Mouse (Mus musculus) forebrain, embryonic 10.5 days (tissue): ENCODE data around the gene Wwtr1. TPM values are rescaled to one million over a fixed set of nuclear protein-coding genes. Genes with fewer than 3 reads are reported as not detected.

ENCODE experiments used
- DNase-seq: peaks from one replicate; pipeline ENCODE4 v3.0.0-alpha.2; 2017; ENCODE audit warnings: low spot score; ENCODE audit errors: extremely low spot score
- H3K27ac ChIP-seq: fragments of 300-500 bp; sonication (generic); 2 replicates; pipeline ENCODE4 v1.5.1; 2016; ENCODE audit warnings: mild to moderate bottlenecking
- H3K27me3 ChIP-seq: fragments of 300-500 bp; sonication (generic); 2 replicates; pipeline ENCODE4 v1.6.1; 2016; ENCODE audit warnings: mild to moderate bottlenecking; ENCODE audit not compliant: poor library complexity, severe bottlenecking
- H3K36me3 ChIP-seq: fragments of 300-500 bp; sonication (generic); replicated peaks from 2 replicates; pipeline ENCODE4 v1.6.1; 2016; ENCODE audit warnings: mild to moderate bottlenecking, moderate library complexity
- H3K4me1 ChIP-seq: fragments of 300-500 bp; sonication (generic); 2 replicates; pipeline ENCODE4 v1.6.1; 2016
- H3K4me3 ChIP-seq: fragments of 300-500 bp; sonication (generic); 2 replicates; pipeline ENCODE4 v1.5.1; 2016; ENCODE audit warnings: mild to moderate bottlenecking, moderate library complexity
- H3K9me3 ChIP-seq: fragments of 300-500 bp; sonication (generic); 2 replicates; pipeline ENCODE4 v1.6.1; 2016; ENCODE audit warnings: mild to moderate bottlenecking, moderate library complexity
- WGBS: fragments of 180-500 bp; shearing (Covaris S2); methylation state at CpG from one replicate; pipeline ENCODE4 v1.1.7; 2016; 5-methylcytosine and 5-hydroxymethylcytosine counted together
- polyA plus RNA-seq: library from polyadenylated mRNA; unstranded; fragments of >200 nt; fragmentation: Nextera tagmentation; extraction: Ambion mirVana; gene quantifications from 2 replicates; pipeline ENCODE4 v1.2.1, GENCODE M21; 2016

Gene Wwtr1
- polyA plus RNA-seq, 1 experiment from 2014 or later, result 11.3 TPM

DNA sequence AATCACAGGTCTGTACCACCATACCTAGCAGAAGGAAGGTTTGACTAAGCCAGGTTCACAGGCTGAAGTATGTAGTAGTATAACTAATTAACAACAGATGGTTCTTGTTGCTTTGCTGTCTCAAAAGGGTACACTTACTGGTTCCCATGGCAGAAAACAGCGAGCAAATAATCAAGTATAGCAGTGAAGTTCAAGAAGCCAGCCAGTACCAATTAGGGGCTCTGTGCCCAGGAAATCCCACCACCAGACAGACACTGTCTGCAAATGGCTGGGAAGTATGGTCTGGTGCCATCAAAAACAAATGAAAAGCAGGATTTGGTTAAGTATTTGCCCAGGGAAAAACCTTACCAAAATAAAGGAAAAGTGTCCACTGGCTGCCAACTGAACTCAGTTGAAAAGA, 44.9 kb downstream of the Wwtr1 start:
- H3K4me3 ChIP-seq, result no peak overlapping the region
- no peaks in the 10 kb centered on the region for H3K27me3 ChIP-seq
- 74% methylated on average over 1 of the region's 1 CpGs for WGBS
- H3K4me1 ChIP-seq, result peaks cover 4% of the 10 kb centered on the region
- no peak overlapping the region for H3K27ac ChIP-seq
- peaks cover 3% of the 10 kb centered on the region; the same call in 1 of the 2 replicates for H3K9me3 ChIP-seq
- DNase-seq, result no peak
- H3K36me3 ChIP-seq, result no peaks in the 10 kb centered on the region; the same call in 1 of the 2 replicates

DNA sequence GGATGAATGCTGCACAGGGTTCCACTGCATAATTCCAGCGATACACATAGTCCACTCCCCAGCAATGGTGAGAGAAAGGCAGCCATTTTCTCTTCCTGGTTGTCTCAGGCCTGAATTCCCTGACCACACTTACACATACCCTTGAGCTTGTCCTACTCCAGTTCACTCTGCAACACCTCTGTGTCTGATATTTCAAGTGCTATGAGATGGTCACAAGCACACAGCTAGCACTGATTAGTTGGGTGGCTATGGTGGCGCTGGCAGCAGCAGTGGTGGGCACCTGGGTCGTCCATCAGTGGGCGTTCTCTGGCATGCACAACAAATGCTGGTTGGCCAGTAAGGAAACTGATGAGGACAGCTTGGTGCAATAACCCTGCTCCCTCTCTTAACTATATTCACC, 45.5 kb downstream of the Wwtr1 start:
- Histone ChIP-seq H3K27ac (no peak overlapping the region), H3K9me3 (peaks cover 3% of the 10 kb centered on the region; the same call in 1 of the 2 replicates), H3K36me3 (peaks cover 2% of the 10 kb centered on the region; the same call in 1 of the 2 replicates), H3K27me3 (no peaks in the 10 kb centered on the region), H3K4me3 (no peak overlapping the region), H3K4me1 (no peaks in the 10 kb centered on the region)
- no peak for DNase-seq
- WGBS, result 94% methylated on average over 4 of the region's 4 CpGs

DNA sequence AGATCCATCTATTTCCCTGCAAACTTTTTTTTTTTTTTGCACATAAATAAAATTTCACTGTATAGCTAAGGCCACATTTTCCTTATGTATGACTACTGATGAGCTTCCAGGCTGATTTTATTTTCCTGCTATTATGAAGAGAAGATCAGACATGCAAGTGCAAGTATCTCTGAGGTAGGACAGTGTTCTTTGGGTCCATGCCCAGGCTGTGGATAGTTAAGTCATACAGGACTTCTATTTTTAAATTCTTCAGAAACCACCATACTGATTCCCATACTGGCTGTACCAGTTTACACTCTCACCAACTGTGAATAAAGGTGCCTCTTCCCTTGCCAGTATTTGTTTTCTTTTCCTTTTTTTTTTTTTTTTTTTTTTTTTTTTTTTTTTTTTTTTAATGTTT, 48.6 kb downstream of the Wwtr1 start:
- H3K27me3 ChIP-seq, result no peaks in the 10 kb centered on the region
- H3K9me3 ChIP-seq, result peaks cover 3% of the 10 kb centered on the region; the same call in 1 of the 2 replicates
- H3K4me3 ChIP-seq, result no peak overlapping the region
- H3K4me1 ChIP-seq, result no peaks in the 10 kb centered on the region
- H3K36me3 ChIP-seq, result peaks cover 2% of the 10 kb centered on the region; the same call in 1 of the 2 replicates
- no peak overlapping the region for H3K27ac ChIP-seq
- DNase-seq, result no peak

DNA sequence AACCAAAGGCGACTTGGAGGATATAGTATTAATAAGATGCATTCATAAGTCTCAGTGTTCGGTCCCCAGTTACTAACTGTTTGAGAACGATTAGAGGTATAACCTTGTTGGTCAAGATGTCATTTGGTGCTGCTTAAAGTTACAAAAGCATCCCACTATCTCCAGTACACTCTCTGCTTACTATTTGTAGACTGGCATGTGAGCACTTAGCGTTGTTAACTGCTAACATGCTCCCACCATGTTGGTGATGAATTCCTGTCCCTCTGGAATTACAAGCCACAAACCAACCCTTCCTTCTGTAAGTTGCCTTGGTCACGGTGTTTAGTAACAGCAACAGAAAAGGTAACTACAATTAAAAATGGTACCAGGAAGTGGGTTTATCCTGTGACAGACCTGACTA, 52.6 kb downstream of the Wwtr1 start:
- Histone ChIP-seq H3K27ac (no peak overlapping the region), H3K36me3 (peaks cover 2% of the 10 kb centered on the region; the same call in 1 of the 2 replicates), H3K4me3 (no peak overlapping the region), H3K27me3 (no peaks in the 10 kb centered on the region), H3K9me3 (peaks cover 3% of the 10 kb centered on the region; the same call in 1 of the 2 replicates), H3K4me1 (no peaks in the 10 kb centered on the region)
- no peak for DNase-seq
- WGBS, result 92% methylated on average over 5 of the region's 5 CpGs

DNA sequence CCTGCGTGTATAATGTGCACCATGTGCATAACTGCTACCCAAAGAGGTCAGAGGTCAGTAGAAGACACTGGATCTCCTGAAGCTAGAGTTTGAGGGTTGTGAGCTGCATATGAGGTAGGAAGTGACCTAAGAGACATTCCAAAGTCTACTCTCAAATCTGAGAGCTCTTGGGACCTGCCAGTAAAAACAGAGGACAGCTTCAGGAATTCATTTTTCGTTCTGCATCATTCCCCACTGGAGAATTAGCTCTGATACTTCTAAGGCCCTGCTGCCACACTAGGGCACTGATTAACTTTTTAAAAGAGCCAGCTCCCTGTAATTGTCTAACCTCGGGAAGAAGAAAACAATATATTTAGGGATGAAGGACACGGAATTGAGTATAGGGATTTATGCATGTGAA, 53.8 kb downstream of the Wwtr1 start:
- Histone ChIP-seq H3K36me3 (peaks cover 2% of the 10 kb centered on the region; the same call in 1 of the 2 replicates), H3K27me3 (no peaks in the 10 kb centered on the region)

DNA sequence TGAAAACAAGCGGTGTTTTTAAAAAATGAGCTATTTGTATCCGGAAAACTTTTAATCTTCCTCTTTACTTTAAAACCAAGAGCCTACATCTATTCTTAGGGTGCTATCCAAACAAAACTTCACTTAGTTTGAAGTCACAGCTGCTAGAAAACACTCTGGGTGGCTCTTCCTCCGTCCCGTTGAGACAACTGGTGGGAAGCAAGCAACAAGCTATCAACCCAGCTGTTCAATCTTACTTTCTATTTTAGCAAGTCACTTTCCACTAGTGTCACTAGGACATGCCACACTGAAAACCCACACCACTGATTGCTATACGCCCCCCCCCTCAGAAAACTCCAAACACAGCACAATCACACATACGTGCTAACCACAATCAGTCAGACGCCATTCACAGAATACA, 55.7 kb downstream of the Wwtr1 start:
- no peak overlapping the region for H3K4me3 ChIP-seq
- no peak for DNase-seq
- no peaks in the 10 kb centered on the region for H3K27me3 ChIP-seq
- no peak overlapping the region for H3K27ac ChIP-seq
- no peaks in the 10 kb centered on the region for H3K4me1 ChIP-seq
- H3K9me3 ChIP-seq, result no peaks in the 10 kb centered on the region
- 98% methylated on average over 7 of the region's 7 CpGs for WGBS
- H3K36me3 ChIP-seq, result no peaks in the 10 kb centered on the region

More for the DNA sequence above, 53.8 kb downstream of the Wwtr1 start:
- WGBS, result 92% methylated on average over 4 of the region's 4 CpGs
- no peak for DNase-seq
- H3K9me3 ChIP-seq, result peaks cover 3% of the 10 kb centered on the region; the same call in 1 of the 2 replicates
- H3K27ac ChIP-seq, result no peak overlapping the region
- H3K4me3 ChIP-seq, result no peak overlapping the region
- no peaks in the 10 kb centered on the region for H3K4me1 ChIP-seq

DNA sequence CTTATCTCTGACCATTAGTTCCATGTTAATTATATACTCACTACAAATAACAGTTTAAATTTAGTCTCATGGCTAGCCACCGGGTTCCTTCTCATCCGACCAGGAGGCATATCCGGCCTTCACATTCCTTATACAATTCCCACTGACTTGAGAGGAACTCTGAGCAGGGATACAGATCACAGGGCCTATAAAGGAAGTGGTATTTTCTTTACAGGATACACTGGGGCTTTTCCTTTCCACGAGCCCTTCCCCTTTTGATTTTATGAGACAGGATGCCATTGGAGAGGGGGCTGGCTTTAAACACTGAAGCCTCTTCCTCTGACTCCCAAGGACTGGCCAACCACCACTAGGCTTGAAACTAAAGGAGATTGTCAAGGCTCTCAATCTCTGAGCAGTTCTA, 59.6 kb downstream of the Wwtr1 start:
- no peaks in the 10 kb centered on the region for H3K9me3 ChIP-seq
- no peak for DNase-seq
- H3K27me3 ChIP-seq, result no peaks in the 10 kb centered on the region
- no peak overlapping the region for H3K4me3 ChIP-seq
- H3K36me3 ChIP-seq, result no peaks in the 10 kb centered on the region
- no peak overlapping the region for H3K27ac ChIP-seq
- 90% methylated on average over 4 of the region's 4 CpGs for WGBS
- H3K4me1 ChIP-seq, result peaks cover 12% of the 10 kb centered on the region

DNA sequence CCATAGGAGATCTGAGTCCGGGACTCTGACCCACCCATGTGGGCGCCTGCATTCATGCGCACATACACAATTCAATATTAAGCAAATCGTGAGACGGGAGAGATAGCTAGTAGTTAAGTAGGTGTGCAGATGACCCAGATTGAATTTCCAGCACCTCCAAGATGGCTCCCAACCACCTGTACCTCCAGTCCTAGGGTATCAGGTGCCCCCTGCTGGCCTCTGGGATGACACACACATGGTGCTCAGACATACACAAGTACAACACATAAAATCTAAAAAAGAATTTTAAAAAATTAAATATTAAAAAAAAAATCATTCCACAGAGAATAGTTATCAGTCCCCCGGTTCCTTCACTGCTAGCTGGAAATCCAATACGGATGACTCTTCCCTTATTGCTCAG, 60.7 kb downstream of the Wwtr1 start:
- Histone ChIP-seq H3K27me3 (no peaks in the 10 kb centered on the region), H3K27ac (no peak overlapping the region), H3K4me1 (peaks cover 12% of the 10 kb centered on the region), H3K36me3 (no peaks in the 10 kb centered on the region), H3K4me3 (no peak overlapping the region), H3K9me3 (no peaks in the 10 kb centered on the region)
- DNase-seq, result no peak
- 94% methylated on average over 7 of the region's 7 CpGs for WGBS

DNA sequence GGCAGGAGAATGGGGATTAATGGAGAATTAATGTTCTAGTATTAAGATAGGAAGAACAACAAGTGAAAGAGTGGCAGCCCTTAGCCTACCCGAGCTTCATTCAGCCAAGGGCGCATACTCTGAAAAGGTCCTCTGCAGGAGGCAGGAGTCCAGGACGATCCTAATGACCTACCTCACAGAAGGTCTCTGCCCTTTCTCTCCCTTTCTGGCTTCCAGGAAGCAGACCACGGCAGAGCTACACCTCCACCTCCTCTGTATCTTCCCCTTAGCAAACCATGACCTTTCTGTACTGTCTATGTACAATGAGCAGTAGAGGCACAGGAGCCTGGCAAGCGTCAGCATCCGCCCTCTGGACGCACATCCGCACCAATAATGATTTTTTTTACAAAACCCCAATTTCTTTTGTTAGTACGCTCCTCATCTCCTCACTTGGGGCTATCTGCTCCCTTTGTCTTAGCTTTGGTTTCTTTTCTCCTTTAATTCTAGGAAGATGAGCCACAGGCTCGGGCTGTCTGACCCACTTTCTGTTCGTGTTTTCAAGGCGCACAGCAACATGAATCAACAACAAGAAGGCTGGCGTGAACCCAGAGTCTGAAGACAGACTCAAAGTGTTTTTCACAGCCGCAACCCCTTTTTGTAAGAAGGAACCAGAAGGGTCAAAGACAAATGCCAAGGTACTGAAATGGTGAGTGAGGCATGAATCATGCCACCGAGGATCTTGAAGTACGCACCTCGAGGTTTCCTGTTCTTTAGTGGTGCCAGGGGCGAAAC, 63.7 kb downstream of the Wwtr1 start:
- H3K4me3 ChIP-seq, result no peak overlapping the region
- H3K27ac ChIP-seq, result no peak overlapping the region
- H3K36me3 ChIP-seq, result no peaks in the 10 kb centered on the region
- H3K9me3 ChIP-seq, result no peaks in the 10 kb centered on the region
- 74% methylated on average over 18 of the region's 18 CpGs for WGBS
- no peak for DNase-seq
- H3K27me3 ChIP-seq, result no peaks in the 10 kb centered on the region
- peaks cover 12% of the 10 kb centered on the region for H3K4me1 ChIP-seq

DNA sequence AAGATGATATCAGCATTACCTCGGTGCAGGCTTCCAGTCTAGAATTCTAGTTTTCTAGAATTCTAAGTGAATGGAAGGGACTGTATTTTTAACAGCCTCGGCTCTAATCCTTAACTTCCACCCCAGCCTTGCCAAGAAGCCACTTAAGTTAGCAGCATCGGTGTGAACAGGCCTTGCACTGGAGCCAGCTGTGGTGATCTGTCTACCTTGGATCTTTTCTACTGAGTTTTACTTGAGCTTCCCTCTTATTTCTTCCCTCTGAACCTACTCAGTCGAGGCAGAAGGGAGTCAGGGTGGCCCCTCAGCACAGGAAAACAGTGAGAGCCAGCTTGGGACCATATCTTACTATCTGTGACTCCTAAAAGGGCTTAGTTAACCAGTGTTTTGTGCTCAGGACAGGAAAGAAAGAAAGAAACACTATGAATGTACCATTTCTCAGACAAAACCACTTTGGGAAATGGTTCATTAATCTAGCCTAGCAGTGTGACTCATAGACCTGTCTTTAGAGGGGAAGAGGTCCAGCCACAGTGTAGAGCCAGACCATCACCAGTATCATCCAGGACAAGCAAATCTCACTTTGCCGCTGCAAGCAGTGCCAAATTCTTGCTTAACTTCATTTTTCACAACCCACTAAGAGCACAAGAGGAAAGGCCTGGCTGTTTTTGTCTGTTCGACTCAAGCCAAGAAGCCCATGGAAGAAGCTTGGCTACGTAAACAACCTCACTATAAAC, 65.6 kb downstream of the Wwtr1 start:
- 90% methylated on average over 7 of the region's 7 CpGs for WGBS
- DNase-seq, result no peak
- H3K27ac ChIP-seq, result no peak overlapping the region
- H3K27me3 ChIP-seq, result no peaks in the 10 kb centered on the region
- H3K4me3 ChIP-seq, result no peak overlapping the region
- no peaks in the 10 kb centered on the region for H3K9me3 ChIP-seq
- H3K36me3 ChIP-seq, result no peaks in the 10 kb centered on the region
- H3K4me1 ChIP-seq, result peaks cover 12% of the 10 kb centered on the region

DNA sequence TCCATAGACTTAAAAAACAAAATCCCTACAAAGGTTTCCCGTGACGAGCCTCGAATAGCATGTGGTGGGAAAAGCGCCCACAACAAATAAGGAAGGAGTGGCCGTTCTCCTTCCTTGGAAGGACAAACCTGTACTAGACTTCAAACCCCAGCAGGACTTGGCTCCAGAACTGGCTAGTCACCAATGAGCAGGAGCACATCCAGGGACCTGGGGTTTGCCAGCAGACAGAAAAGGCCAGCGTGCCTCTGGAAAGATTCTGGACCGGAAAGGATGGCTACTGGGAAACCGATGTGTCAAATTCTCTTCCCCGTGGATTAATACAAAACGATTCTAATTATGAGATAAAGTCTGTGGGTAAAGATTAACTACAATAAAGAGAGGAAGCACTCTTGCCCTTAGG, 69.7 kb downstream of the Wwtr1 start:
- Histone ChIP-seq H3K27me3 (no peaks in the 10 kb centered on the region), H3K27ac (no peak overlapping the region), H3K9me3 (no peaks in the 10 kb centered on the region), H3K4me3 (no peak overlapping the region), H3K4me1 (peaks cover 11% of the 10 kb centered on the region), H3K36me3 (peaks cover 3% of the 10 kb centered on the region; the same call in 1 of the 2 replicates)
- WGBS, result 93% methylated on average over 10 of the region's 10 CpGs
- DNase-seq, result no peak

DNA sequence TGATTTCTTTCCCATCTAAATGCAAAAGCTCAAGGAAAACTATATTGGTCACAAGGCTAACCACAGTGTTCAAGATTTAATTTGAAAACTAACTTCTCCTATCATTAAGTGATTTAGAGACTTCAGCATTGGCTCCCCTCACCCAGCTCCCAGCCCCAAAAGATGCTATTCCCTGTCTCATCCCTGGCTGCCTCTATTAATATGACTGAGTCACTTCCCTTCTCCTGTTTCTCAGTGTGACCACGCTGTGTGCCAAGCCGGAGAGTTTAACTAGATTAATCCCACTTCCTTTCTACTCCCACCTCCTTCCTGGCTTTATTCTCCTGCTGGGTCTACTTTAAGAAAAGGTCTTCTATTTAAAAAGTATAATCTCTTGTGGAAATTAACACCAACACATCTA, 71.0 kb downstream of the Wwtr1 start:
- no peak overlapping the region for H3K4me3 ChIP-seq
- no peaks in the 10 kb centered on the region for H3K27me3 ChIP-seq
- H3K4me1 ChIP-seq, result peaks cover 11% of the 10 kb centered on the region
- 66% methylated on average over 2 of the region's 2 CpGs for WGBS
- H3K9me3 ChIP-seq, result no peaks in the 10 kb centered on the region
- H3K36me3 ChIP-seq, result peaks cover 5% of the 10 kb centered on the region; the same call in 1 of the 2 replicates
- H3K27ac ChIP-seq, result no peak overlapping the region
- no peak for DNase-seq

DNA sequence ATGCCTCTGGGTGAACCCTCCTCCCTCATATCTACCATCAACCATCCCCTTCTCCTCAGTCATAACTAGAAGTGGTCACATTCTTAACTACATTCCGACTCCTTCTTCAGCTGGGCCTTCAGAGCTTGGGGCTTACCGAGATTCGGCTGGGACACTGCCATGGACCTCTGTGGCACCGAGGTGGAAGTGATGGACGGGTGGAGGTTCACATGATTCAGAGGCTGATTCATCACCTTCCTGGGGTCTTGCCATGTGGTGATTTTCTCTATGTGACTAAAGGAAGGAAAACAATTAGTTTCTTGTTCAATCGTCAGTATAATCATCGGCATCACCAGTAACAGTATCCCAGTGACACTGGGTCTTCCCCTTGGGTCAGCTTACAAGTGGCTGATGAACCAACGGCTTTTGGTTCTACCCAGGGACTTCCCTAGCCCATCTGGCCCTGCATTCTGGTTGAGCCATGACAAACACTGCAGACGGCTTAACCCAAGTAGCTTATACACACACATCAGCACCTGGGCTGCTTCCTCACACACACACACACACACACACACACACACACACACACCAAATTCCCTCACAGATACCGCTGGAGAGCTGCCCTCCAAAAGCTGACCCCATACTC, 74.0 kb downstream of the Wwtr1 start:
- no peaks in the 10 kb centered on the region for H3K9me3 ChIP-seq
- peaks cover 5% of the 10 kb centered on the region; the same call in 1 of the 2 replicates for H3K36me3 ChIP-seq
- H3K27me3 ChIP-seq, result no peaks in the 10 kb centered on the region
- H3K4me1 ChIP-seq, result peaks cover 11% of the 10 kb centered on the region
- no peak overlapping the region for H3K4me3 ChIP-seq
- WGBS, result 88% methylated on average over 10 of the region's 10 CpGs
- no peak for DNase-seq
- H3K27ac ChIP-seq, result no peak overlapping the region
